Mouse (Mus musculus): Measurements from ENCODE around the gene Snai1.

The Snai1 gene

GRCm38 (mm10) chr2:167551342-167551920 lies 13.4 kb downstream of the Snai1 start:
- no peak for DNase-seq (ENCODE audit: low spot score)

- DNase-seq (ENCODE audit: low spot score), result no peak
Observed at GRCm38 (mm10) chr2:167552292-167552691, 14.3 kb downstream of the Snai1 start.

GRCm38 (mm10) chr2:167552927-167553402 lies 15.0 kb downstream of the Snai1 start:
- DNase-seq (ENCODE audit: low spot score), result no peak

- DNase-seq (ENCODE audit: low spot score), result no peak
Observed at GRCm38 (mm10) chr2:167555766-167556165, 17.8 kb downstream of the Snai1 start.

GRCm38 (mm10) chr2:167559413-167559812 lies 21.4 kb downstream of the Snai1 start:
- DNase-seq (ENCODE audit: low spot score), result no peak

- no peak for DNase-seq (ENCODE audit: low spot score)
Observed at GRCm38 (mm10) chr2:167562101-167562500, 24.1 kb downstream of the Snai1 start.

GRCm38 (mm10) chr2:167563035-167563434 lies 25.0 kb downstream of the Snai1 start:
- no peak for DNase-seq (ENCODE audit: low spot score)

- no peak for DNase-seq (ENCODE audit: low spot score)
Observed at GRCm38 (mm10) chr2:167563703-167564102, 25.7 kb downstream of the Snai1 start.

GRCm38 (mm10) chr2:167564551-167565311 lies 26.7 kb downstream of the Snai1 start:
- no peak for DNase-seq (ENCODE audit: low spot score)

- DNase-seq (ENCODE audit: low spot score), result no peak
Observed at GRCm38 (mm10) chr2:167565312-167565656, 27.3 kb downstream of the Snai1 start.

GRCm38 (mm10) chr2:167565682-167566081 lies 27.7 kb downstream of the Snai1 start:
- DNase-seq (ENCODE audit: low spot score), result no peak

GRCm38 (mm10) chr2:167568112-167568511 lies 30.1 kb downstream of the Snai1 start:
- DNase-seq (ENCODE audit: low spot score), result no peak

GRCm38 (mm10) chr2:167569934-167570651 lies 32.1 kb downstream of the Snai1 start:
- no peak for DNase-seq (ENCODE audit: low spot score)

GRCm38 (mm10) chr2:167570815-167571214 lies 32.8 kb downstream of the Snai1 start:
- no peak for DNase-seq (ENCODE audit: low spot score)

GRCm38 (mm10) chr2:167571442-167572220 lies 33.6 kb downstream of the Snai1 start:
- DNase-seq (ENCODE audit: low spot score), result no peak

GRCm38 (mm10) chr2:167574814-167575213 lies 36.8 kb downstream of the Snai1 start:
- no peak for DNase-seq (ENCODE audit: low spot score)

GRCm38 (mm10) chr2:167575581-167575980 lies 37.6 kb downstream of the Snai1 start:
- no peak for DNase-seq (ENCODE audit: low spot score)

- no peak for DNase-seq (ENCODE audit: low spot score)
Observed at GRCm38 (mm10) chr2:167576121-167576620, 38.2 kb downstream of the Snai1 start.

- DNase-seq (ENCODE audit: low spot score), result no peak
Observed at GRCm38 (mm10) chr2:167577186-167577785, 39.3 kb downstream of the Snai1 start.

- no peak for DNase-seq (ENCODE audit: low spot score)
Observed at GRCm38 (mm10) chr2:167578521-167578920, 40.5 kb downstream of the Snai1 start.

- DNase-seq (ENCODE audit: low spot score), result no peak
Observed at GRCm38 (mm10) chr2:167583161-167583952, 45.4 kb downstream of the Snai1 start.
